Mouse (Mus musculus): Measurements from ENCODE around the gene Hmmr. TPM values are rescaled to one million over a fixed set of nuclear protein-coding genes. Genes with fewer than 3 reads are reported as not detected.

Hmmr gene
- polyA plus RNA-seq (2017; shearing (Covaris generic)): 1 to 10 TPM; 2.0 to 3.0 TPM

DNA sequence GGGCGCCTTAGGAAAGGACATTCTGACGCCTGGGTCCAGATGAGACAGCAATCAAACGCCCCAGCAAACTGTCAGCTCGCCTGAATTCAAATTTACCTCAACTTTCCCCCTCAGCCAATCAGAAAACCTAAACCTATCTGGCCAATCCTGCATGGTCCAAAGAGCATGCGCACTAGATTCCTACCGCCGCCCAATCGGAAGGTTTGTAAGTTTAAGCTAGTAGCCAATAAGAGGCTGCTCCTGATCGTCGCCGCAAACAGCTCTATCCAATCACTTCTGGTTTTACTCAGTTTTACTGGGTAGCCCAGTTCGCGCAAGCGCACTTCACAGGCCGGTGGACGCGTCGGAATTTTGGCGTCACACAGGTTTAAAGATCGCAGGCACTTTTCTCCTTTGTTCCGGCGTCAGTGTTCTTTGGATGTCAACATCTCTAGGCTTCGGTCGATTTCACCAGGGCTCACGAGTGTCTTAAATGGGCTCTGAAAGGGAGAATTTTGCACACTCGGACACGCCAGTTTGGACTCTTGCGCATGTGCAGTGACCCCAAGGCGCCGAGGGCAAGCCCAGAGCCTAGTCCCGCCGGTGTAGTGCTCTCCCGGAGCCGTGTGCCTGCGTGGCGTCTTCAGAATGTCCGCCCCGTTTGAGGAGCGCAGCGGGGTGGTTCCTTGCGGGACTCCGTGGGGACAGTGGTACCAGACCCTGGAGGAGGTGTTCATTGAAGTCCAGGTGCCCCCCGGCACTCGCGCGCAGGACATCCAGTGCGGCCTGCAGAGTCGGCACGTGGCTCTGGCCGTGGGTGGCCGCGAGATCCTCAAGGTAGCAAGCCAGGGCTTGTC lies at the start of gene Hmmr, which contains the start of gene Nudcd2:
Gene Hmmr (minus strand): TSS at position 84 of the 836 bp plus-strand sequence.
Gene Nudcd2 (plus strand): TSS at position 329 of the 836 bp plus-strand sequence.

DNA sequence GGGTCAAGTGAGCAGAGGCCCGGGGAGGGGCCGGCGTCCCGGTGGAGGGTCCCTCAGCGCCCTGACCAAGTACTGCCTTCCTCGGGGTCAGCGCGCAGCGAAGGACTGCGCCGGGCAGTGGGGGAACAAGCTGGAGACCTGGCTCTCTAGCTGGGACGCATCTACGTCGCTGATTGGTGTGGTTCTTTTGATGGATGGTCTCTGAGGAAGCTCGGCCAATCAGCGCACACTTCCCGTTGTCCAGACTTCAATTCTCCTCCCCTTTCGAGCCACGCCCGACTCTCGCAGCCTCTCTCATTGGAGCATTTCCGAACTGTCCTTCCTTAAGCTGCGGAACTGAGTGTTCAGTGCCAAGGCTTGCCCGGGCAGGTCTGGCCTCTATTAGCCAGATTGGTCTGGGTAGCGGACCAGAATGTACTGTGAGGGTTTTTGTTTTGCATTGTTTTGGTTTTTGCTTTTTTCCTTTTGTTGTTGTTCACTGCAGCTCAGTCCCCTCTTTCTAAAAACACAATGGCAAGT lies 21.9 kb upstream of the Hmmr start, which contains the start of gene Ccng1:
Gene Ccng1 (minus strand): TSS at position 203 of the 519 bp plus-strand sequence.

DNA sequence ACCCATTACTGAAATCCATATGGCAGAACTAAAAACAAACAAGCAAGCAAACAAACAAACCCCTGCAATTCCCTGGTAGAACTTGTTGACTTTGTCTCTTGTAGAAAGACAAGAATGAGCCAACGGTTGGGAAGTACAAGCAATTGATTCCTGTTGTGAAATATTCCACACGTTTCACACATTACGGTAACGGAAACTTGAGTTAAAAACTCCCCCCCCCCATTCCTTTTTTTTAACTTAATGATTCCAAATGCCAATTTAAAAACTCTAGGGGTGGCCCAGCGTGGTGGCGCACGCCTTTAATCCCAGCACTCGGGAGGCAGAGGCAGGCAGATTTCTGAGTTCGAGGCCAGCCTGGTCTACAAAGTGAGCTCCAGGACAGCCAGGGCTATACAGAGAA lies 38.1 kb downstream of the Hmmr start, which contains the start of gene Mat2b:
Gene Mat2b (minus strand): TSS at position 101 of the 400 bp plus-strand sequence.

Other genes with a start within 250 kb of the Hmmr start
- 100 to 1,000 TPM; 232 to 236 TPM for gene Mat2b, start 38.2 kb downstream of the Hmmr start, polyA plus RNA-seq (2017; shearing (Covaris generic))
- gene Nudcd2, start 245 bp upstream of the Hmmr start, polyA plus RNA-seq (2017; shearing (Covaris generic)): 10 to 100 TPM; 57.9 to 69.2 TPM
- 100 to 1,000 TPM; 136 to 148 TPM for gene Ccng1, start 21.9 kb upstream of the Hmmr start, polyA plus RNA-seq (2017; shearing (Covaris generic))

Data from inflammation-experienced regulatory T-cells (primary cell).